Mouse (Mus musculus) cerebellum, adult 2 months (tissue): ENCODE data around the gene Trpc3.

Experiments
- CTCF ChIP-seq: fragments of 200-500 bp; IDR thresholded peaks from 2 replicates; pipeline ENCODE4 v1.5.1; 2011; ENCODE audit warnings: low read depth, mild to moderate bottlenecking, control low read depth, low read length, moderate library complexity, borderline replicate concordance; ENCODE audit not compliant: insufficient read depth
- POLR2A ChIP-seq: fragments of 200-500 bp; IDR thresholded peaks from 2 replicates; pipeline ENCODE4 v1.6.1; 2011; ENCODE audit warnings: low read length, control low read depth, borderline replicate concordance; ENCODE audit not compliant: insufficient read depth

DNA sequence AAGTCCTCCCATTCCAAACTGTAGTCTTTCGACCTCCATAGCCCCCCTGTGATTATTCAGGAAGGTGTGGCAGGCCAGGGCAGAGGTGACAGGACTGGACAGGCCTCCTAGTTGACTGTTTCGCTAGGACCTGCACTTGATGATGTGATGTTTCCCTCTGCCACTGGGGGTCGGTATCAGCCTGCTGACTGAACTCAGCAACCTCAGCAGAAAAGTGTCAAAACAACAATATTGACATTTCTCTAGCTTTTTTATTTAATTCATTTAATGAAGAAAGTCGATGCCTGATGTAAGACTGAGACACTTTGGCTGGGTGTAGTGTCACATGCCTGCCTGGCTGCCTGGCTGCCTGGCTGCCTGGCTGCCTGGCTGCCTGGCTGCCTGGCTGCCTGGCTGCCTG, 54.5 kb downstream of the Trpc3 start:
- TF ChIP-seq POLR2A = no peak
- peak; percentile 60 for TF ChIP-seq CTCF
